Mouse (Mus musculus) frontal cortex, adult 2 months (tissue): ENCODE measurements around the gene Caprin1. TPM values are rescaled to one million over a fixed set of nuclear protein-coding genes. Genes with fewer than 3 reads are reported as not detected.

Experiments
- DNase-seq, 2 experiments: peaks; one replicate each; pipeline ENCODE4 v3.0.0; 2022; ENCODE audit warnings: low spot score in 1 of 2; ENCODE audit errors: extremely low spot score in 1 of 2
- polyA plus RNA-seq: library from polyadenylated mRNA; depleted of rRNA; stranded (reverse); fragments of >200 nt; gene quantifications from 2 replicates; pipeline ENCODE4 v1.2.3, GENCODE M21; 2012; rRNA removed

Caprin1 gene
- polyA plus RNA-seq, 1 experiment: 174 TPM

DNA sequence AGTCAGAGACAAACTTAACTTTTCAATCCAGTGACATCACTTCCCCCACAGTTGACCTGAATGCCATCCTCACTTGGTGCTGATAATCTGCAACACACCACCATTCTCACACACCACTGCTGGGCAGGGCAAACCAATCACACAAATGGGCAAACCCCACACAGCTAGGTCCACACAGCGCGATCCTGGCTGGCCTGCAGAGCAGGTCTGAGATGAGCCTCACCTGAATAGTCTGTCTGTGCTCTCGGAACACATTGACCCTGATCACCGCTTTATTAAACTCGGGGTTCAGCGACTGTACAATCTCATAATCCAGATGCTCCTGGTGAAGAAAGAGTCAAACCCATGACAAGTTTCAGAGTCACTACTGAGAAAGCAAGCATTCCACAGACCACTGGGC, 54.6 kb downstream of the Caprin1 start:
- DNase-seq: no peak

DNA sequence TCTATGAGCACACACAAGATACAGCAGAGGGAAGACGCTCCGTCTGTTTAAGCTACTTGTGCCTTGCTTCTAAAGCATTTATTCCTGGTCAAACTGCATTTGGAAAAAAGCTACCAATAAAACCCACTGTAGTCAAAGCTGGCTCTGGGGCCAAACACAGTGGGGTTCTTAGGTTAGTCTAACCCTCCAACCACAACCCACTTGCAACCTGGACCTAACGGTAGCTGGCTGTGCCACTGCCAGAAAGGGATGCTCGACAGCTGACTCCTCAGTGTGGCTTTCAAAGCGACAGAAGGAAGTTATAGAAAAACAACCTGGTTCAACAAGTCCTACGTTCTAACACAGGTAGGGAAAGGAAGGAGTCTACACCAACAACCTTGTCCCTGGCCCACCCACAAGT, 66.0 kb downstream of the Caprin1 start:
- no peak for DNase-seq

DNA sequence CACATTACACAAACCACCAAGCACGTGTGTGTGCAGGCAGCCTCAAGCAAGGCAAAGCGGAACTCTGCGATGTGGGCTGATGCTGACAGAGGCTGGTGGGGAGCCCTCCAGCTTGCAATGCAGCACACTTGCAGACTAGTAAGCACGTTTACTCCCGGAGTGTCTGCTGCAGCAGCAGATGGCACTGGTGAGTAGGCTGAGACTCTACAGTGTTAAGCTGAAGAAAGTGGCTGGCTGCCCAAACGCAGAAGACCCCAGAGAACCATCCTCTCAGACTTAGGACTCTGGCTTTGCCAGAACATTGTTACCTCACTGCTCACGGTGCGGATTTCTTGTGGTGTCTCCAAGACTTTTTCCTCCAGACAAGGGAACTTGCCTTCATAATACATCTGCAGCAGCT, 66.5 kb downstream of the Caprin1 start:
- peak; percentile 76 to 80 for DNase-seq

DNA sequence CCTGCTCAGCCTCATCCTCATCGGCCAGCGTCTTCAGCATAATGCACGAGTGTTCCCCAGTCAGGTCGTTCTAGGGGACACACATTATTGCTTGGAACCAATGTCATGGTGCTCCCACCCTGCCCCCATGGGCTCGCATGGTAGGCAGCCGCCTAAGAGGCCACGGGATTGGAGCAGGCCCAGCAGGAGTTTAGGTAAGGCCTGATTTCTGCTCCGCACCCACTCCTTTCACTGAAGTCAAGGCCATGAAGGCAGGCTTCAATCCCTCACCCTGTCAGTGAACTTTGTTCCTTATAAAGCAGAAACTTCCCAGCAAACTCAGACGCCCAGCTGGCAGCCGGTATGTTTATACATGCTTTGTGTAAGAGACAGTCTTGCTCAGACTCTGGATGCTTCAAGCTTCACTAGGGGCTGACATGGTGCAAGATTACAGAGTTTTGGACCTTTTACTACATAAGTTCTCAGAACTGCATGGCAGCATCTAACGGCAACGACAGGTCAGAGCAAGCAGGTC, 69.4 kb downstream of the Caprin1 start:
- DNase-seq: no peak

DNA sequence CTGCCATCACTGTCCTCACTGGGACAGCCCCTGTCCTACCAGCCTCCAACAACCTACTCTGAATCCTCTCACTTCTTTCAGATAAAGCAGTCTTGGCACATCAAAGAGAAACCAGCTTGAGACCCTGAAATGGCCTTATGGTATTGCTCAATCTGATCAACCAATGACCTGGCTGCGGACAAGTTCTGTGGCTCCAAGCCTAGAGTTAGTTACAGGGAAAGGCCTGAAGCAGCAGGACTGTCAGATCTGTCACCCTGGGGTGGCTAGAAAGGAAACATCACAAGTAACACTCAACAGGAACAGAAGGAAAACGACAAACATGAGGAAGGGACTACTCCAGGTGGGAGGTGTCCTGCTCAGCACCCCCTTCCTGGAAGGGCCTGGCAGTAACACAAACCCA, 72.9 kb downstream of the Caprin1 start:
- DNase-seq: no peak

DNA sequence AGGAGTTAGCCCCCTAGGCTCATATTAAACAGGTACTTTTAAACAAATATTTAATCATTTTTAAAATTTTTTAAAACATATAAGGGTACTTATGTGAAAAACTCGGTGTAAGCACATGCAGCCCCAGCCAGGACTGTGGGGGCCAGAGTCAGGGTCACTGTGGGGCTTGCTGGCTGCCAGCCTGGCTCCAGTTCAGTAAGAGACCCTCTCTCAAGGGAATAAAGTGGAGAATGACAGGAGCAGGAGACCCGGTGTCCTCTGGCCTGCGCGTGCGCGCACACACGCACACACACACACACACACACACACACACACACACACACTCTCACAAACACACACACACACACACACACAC, 78.2 kb downstream of the Caprin1 start:
- no peak for DNase-seq

DNA sequence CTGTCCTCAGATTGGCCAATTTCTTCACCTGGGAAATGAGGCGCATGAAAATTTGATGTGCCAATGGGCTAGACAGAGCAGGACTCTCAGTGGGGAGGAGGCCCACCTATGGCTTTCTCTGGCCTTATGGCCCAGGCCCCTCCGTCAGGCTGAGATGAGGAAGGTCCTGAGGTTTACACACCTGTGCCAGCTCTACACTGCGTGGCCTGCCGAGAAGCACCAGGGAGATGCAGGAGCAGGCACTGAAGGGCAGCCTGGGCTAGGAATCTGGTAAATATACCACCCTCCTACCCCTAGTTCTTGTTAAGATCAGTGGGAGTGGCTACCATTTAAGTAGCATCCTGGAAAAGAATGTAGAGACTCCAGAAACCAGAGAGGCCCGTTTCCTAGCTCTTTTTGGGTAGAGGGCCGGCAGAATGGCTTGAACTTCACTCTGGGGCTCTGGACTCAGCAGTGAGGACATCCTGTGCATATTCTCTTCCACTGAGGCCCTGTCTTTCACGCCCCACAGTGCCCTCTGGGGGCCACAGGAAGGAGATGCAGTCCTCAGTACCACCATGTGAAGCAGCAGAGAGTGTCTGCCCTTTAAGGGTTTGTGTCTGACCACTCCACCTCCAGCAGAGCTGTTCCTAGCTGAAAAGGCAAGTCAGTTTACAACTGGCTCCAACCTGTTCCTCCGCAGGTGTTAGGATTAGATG, 78.7 kb downstream of the Caprin1 start:
- peak; percentile 55 to 82 for DNase-seq

DNA sequence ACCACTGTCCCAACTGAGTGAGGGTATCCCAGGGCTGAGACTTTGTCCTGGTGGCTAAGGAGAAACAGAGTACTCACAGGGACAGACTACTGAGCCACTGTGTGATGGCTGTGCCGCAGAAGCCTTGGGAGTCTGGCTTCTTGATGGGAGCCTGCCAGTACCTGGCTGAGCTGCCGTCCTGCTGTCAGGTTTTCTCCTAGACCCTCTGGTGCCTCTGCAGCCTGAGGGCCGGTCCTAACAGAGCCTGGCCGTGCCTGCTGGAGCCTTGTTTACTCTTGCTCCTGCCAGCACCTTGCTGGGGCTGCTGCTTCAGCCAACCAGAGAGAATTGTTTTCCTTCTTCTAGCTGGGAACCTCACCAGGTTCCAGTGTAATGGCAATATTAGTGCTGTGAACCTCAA, 83.0 kb downstream of the Caprin1 start:
- DNase-seq: no peak

DNA sequence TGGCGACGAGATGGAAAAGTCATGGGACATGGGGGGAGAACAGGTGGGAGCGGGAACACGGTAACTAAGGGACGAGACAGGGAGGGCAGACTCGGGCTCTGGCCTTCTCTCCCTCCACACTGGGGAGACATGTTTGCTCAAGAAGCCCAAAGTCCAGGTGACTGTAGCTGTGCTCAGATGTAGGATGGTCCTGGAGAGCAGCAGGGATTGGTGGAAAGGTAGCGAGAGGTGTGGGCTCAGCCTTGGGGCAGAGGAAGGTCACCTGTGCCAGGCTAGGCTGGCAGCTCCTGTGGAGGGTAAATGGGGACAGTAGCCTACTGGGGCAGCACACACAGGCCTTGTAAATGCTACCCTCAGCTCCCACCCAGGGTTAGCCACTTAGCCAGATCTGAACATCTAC, 83.6 kb downstream of the Caprin1 start:
- DNase-seq: no peak

Other genes starting within 250 kb of the Caprin1 start
- gene Abtb2, start 231.3 kb downstream of the Caprin1 start, polyA plus RNA-seq: 12.0 TPM in 2 replicates
- gene Nat10, start 36.4 kb downstream of the Caprin1 start, polyA plus RNA-seq: 43.2 and 55.7 TPM in 2 replicates
- gene Lmo2, start 160.3 kb upstream of the Caprin1 start, polyA plus RNA-seq: 31.1 and 32.8 TPM in 2 replicates
- gene Fbxo3, start 230.1 kb upstream of the Caprin1 start, polyA plus RNA-seq: 50.2 and 53.9 TPM in 2 replicates
- gene 4931422A03Rik, start 230.7 kb upstream of the Caprin1 start, polyA plus RNA-seq: not detected in 2 replicates